Mouse (Mus musculus): ENCODE results near the gene Prcp. TPM values are rescaled to one million over a fixed set of nuclear protein-coding genes. Genes with fewer than 3 reads are reported as not detected.
A peak's percentile ranks its signal among the peaks of the same experiment; 100 is the strongest.
"Not testable (repeated sequence)": the region's sequence is repeated elsewhere in the genome, so short reads cannot be mapped to it uniquely, and the experiment has no call there.

Gene Prcp
- total RNA-seq, 2 experiments from 2014 or later = 34.2 to 39.0 TPM

DNA sequence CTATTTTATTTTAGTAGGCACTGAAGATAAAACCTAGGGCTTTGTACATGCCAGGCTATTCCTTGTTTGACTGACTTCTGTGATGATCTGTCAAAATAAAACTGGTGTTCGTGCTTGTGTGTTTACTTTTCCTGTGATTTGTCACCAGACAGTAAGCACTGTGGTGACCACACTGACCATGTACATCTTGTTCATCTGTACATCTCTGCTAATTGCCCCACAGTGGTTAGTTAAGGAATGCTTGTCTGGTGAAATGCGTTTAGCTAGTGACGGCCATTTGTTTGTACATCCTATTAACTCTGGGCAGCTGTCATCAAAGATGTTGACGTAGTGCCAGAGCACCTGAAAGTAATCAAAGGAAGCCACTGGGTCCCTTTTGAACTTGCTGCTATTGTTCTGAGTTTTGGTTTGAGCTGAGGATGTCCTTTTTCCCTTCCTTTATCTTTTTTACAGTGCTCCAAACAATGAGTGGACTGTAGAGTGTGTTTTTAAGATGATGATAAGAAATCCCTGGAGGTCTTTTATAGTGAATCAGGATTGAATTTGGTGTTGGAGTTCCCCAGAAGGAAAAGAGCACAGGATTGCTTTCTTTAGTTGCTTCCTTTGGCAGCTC, 16.5 kb downstream of the Prcp start:
- no peak for DNase-seq

DNA sequence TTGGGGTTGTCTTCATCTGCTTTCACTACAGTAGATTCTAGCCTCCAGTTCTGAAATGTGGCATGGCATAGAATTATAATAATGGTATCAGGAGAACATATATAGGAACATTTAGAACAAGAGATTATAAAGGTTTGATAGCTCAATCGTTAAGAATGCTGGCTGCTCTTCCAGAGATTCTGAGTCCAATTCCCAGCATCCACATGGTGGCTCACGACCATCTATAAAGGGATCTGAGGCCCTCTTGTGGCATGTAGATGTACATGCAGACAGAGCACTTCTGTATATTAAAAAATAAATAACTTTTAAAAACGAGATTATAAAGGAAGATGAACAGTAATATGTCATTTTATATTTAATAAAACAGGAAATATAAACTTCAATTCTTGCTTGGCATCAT, 19.2 kb downstream of the Prcp start:
- no peak for DNase-seq

- no peak for DNase-seq
These were observed 21.8 kb downstream of the Prcp start for GRCm38 (mm10) chr7:92896036-92896435.

DNA sequence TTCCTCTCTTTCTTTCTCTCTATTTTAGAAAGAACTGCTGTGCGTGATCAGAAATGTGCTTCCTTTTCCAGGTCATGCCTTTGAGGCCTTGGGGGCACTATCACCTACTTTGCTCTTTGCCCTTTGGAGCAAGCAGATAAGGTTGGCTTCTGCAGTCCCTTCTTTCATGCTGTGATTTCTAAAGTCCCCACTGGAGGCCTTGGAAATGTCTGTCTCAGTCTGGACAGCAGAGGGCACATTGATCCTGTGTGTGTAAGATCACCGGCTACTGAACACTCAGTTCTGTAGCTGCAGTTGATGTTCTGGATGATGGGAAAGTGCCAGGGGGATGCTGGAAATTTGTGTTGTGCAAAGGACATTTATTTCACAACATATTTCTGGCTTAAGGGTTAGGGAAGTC, 22.8 kb downstream of the Prcp start:
- peak; percentile 38 for DNase-seq

- DNase-seq = peak; percentile 79
These were observed 29.2 kb downstream of the Prcp start for GRCm38 (mm10) chr7:92903360-92904038.

- not testable (repeated sequence) for DNase-seq
These were observed 30.0 kb downstream of the Prcp start for GRCm38 (mm10) chr7:92904285-92904684.

- peak; percentile 10 for DNase-seq
These were observed 46.0 kb downstream of the Prcp start for GRCm38 (mm10) chr7:92920172-92920856.

GRCm38 (mm10) chr7:92920857-92921172, 46.5 kb downstream of the Prcp start:
- no peak for DNase-seq

GRCm38 (mm10) chr7:92932792-92933191, 58.5 kb downstream of the Prcp start:
- DNase-seq = no peak

- peak; percentile 73 for DNase-seq
These were observed 59.2 kb downstream of the Prcp start for GRCm38 (mm10) chr7:92933308-92933948.

DNA sequence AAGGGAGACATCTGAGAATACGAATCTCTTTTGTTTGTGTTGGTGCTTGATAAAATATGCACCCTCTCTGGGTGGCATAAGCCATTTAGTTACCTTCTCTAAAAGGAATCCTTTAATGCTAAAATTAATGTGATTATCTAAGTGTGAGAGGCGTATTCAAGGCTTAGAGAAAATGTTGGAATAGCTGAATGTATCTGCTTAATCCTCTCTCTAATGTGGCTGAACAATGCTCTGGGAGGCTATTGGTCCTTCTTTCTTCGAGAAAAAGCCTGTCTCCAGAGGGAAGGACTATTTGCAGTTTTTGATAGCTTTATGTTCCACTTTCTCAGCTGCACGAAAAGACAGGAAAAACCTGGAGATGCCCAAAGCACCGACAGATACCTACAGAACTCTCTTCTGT, 62.5 kb downstream of the Prcp start:
- DNase-seq = no peak

- peak; percentile 60 for DNase-seq
These were observed 63.7 kb downstream of the Prcp start for GRCm38 (mm10) chr7:92937955-92938354.

- no peak for DNase-seq
These were observed 65.5 kb downstream of the Prcp start for GRCm38 (mm10) chr7:92939776-92940175.

GRCm38 (mm10) chr7:92950775-92951174, 76.5 kb downstream of the Prcp start:
- DNase-seq = peak; percentile 12

DNA sequence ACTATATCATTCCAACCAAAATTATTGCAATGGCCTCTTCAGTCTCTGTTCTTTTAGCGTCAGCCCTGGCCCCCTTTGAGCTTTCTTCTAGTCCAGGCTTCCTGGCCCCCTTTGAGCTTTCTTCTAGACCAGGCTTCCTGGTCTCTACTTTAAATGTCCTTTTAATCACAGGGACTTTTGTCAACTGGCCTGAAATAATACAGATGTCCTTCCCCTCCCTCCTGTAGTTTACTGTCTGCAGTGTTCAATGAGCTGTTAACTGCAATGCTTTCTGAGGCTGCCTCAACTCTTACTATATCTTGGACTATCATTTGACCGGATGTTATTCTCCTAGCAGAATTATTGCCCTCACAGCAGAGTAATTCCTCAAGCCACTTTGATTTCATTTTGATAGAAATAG, 77.9 kb downstream of the Prcp start:
- no peak for DNase-seq

GRCm38 (mm10) chr7:92959758-92960157, 85.5 kb downstream of the Prcp start:
- DNase-seq = no peak

GRCm38 (mm10) chr7:92961876-92962275, 87.6 kb downstream of the Prcp start:
- DNase-seq = no peak

DNA sequence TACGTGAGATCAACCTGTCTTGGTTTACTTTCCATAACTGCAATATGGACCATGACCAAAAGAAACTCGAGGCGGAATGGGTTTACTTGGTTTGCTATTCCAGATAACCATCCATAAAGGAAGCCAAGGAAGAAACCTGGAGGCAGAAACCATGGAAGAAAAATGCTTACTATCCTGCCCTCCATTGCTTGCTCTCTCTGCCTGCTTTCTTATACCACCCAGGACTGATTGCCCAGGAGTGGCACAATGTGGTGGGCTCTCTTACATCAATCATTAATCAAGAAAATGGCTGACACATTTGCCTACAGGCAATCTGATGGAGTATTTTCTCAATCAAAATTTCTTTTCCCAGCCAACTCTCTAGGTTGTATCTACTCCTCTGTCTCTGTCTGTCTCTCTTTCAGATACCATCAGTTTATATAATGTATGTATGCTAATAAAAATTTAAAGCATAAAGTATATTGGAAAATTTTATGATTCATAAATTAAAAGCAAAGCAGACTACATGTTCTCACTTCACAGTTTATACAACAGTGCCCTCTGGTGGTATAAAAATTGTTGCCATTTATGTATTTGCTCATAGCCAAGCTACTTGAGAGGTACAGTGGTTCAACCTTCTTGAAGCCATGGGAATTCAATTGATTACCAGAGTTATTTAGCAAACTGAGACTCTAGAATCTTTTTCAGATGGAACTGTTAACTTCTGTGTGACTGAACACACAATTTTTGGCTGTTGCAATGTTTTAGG, 90.7 kb downstream of the Prcp start:
- DNase-seq = peak; percentile 14

DNA sequence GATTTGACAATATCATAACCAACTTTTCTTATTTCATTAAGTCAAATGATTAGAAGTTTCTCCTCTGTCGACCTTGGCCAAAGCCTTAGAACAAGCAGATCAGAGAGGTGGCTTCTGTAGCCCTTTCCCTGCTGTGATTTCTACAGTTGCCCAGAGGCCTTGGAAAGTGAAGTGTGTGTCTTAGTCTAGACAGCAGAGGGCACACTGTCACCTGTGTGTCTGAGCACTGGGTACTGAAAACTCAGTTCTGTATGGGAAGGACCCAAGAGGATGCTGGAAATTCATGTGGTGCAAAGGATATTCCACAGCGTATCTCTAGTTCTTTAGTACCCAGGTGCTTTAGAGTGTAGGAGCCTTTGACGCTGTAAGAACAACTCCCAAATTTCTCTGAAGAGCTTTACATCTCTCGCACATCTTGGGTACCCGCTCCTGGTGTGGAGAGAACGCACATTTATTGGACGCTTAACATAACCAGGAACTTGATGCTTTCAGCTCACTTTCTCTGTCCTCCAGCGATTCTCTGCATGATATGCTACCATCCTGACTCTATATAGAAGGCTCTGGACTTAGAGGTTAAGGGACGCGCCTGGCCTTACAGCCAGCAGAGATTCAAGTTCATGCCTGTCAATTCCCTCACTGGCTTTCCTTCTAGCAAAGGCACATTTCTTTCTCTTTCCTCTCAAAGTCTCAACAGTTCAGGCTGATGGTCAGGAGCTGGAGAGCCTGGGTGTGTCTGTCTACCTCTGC, 93.3 kb downstream of the Prcp start:
- peak; percentile 57 for DNase-seq

DNA sequence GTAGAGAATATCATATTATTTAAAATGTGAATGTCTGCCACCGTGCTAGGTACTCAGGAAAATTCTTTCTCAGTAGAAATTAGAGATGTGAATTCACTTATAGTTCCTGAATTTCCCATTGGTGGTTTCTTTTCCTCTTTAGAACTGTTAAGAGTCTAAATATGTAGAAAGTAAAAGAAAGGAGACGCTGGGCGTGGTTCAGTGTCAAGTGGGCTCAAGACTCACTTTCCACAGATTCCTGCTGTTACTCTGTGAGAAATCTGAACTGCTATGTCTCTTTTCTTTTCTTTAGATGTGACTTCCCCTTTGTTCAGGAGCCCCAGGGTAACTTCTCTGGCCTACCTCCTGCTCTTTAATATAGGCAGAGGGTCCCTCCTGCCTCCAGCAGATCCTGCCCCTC, 103.2 kb downstream of the Prcp start:
- DNase-seq = no peak

DNA sequence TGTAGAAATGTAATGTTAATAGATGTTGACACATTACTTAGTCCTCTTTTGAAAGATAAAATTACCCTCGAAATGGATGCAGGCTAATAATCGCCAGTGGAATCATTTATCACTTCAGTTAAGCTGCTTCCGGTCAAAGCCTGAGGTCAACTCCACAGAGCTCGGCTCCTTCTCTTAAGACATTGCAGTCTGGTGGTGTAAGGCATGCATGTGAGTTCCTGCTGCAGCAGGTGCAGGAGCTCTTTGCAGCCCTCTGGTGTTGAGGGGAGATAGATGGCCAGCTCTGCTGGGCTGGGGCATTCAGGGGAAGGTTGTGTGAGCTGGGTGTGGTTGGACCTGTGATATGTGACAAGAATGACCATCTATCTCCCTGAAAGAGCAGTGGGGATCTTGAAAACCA, 104.0 kb downstream of the Prcp start:
- DNase-seq = no peak

GRCm38 (mm10) chr7:92978720-92979119, 104.5 kb downstream of the Prcp start:
- DNase-seq = not testable (repeated sequence)
